Mouse (Mus musculus) heart, embryonic 16.5 days (tissue): Measurements from ENCODE around the gene Gm3646. TPM values are rescaled to one million over a fixed set of nuclear protein-coding genes. Genes with fewer than 3 reads are reported as not detected.

ENCODE experiments used
- ATAC-seq: fragments of 200-750 bp; cut with Nextera tagmentation; replicated peaks from 2 replicates; pipeline ENCODE4 v1.8.0; 2017; ENCODE audit warnings: moderate number of reproducible peaks; ENCODE audit not compliant: insufficient read depth, low FRiP score; ENCODE audit errors: extremely low read depth
- H3K27ac ChIP-seq: fragments of 300-500 bp; sonication (generic); 2 replicates; pipeline ENCODE4 v1.5.1; 2014; ENCODE audit warnings: mild to moderate bottlenecking, low read length, control low read depth, moderate library complexity
- H3K27me3 ChIP-seq: fragments of 300-500 bp; sonication (generic); 2 replicates; pipeline ENCODE4 v1.6.1; 2014; ENCODE audit warnings: low read length, mixed read lengths; ENCODE audit not compliant: control insufficient read depth, insufficient read depth
- H3K36me3 ChIP-seq: fragments of 300-500 bp; sonication (generic); 2 replicates; pipeline ENCODE4 v1.6.1; 2014; ENCODE audit not compliant: control insufficient read depth, insufficient read depth
- H3K4me1 ChIP-seq: fragments of 300-500 bp; sonication (generic); 2 replicates; pipeline ENCODE4 v1.6.1; 2014; ENCODE audit warnings: low read length, mixed read lengths; ENCODE audit not compliant: control insufficient read depth, insufficient read depth
- H3K4me2 ChIP-seq: fragments of 300-500 bp; sonication (generic); 2 replicates; pipeline ENCODE4 v1.6.1; 2014; ENCODE audit warnings: low read depth, mild to moderate bottlenecking, control low read depth, low read length
- H3K4me3 ChIP-seq: fragments of 300-500 bp; sonication (generic); 2 replicates; pipeline ENCODE4 v1.5.1; 2014; ENCODE audit warnings: mild to moderate bottlenecking, control low read depth, low read length
- H3K9ac ChIP-seq: fragments of 300-500 bp; sonication (generic); 2 replicates; pipeline ENCODE4 v1.6.1; 2014; ENCODE audit warnings: low read length, control low read depth
- H3K9me3 ChIP-seq: fragments of 300-500 bp; sonication (generic); replicated peaks from 2 replicates; pipeline ENCODE4 v1.6.1; 2016; ENCODE audit warnings: low read length; ENCODE audit not compliant: control insufficient read depth
- WGBS: fragments of 180-500 bp; shearing (Covaris S2); extraction: QIAGEN DNeasy Blood & Tissue Kit; methylation state at CpG from one replicate; pipeline ENCODE4 v1.1.7; 2014; 5-methylcytosine and 5-hydroxymethylcytosine counted together
- polyA plus RNA-seq: library from polyadenylated mRNA; unstranded; fragments of >200 nt; fragmentation: Nextera tagmentation; extraction: Ambion mirVana; gene quantifications from 2 replicates; pipeline ENCODE4 v1.2.1, GENCODE M21; 2015

Gm3646 gene
- polyA plus RNA-seq, 1 experiment from 2014 or later = 4.4 TPM

DNA sequence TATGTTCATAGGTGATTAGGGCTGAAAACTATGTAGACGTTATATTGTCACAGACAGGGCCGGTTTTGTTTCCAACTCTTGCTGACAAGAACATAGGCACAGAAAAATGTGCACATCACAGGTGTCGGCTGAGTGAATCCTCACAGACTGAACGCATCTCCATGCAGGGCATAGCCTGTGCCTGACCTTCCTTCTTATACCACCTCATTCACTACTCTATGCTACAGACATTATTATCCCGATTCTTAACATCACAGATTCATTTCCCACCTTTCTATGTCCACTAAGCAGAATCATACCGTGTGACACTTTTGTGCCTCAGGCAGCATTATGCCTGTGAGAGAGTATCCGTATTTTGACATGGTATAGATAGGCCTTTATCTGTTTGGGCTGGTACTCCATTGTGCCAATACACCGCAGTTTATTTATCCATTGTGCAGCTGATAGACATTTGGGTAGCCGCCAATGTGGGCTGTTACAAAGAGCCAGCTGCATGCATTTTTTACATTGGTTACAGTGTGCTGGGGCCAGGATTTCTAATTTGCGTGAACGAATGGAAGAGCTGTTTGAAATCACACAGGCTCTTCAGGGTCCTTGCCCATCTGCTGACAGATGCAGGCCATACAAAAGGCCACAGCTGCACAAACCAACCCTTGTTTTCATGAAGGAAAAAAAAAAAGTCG, 33.5 kb upstream of the Gm3646 start:
- Histone ChIP-seq H3K9me3 (no peaks in the 10 kb centered on the region), H3K4me1 (peaks cover 19% of the 10 kb centered on the region), H3K4me2 (0 out of 2 replicates have a peak overlapping the region, but pooled peaks have one; percentile 30), H3K4me3 (no peak overlapping the region), H3K27ac (peak overlapping the region; percentile 15), H3K36me3 (no peaks in the 10 kb centered on the region), H3K9ac (no peak overlapping the region), H3K27me3 (no peaks in the 10 kb centered on the region)
- WGBS = 43% methylated on average over 12 of the region's 12 CpGs
- peak; percentile 43 for ATAC-seq

DNA sequence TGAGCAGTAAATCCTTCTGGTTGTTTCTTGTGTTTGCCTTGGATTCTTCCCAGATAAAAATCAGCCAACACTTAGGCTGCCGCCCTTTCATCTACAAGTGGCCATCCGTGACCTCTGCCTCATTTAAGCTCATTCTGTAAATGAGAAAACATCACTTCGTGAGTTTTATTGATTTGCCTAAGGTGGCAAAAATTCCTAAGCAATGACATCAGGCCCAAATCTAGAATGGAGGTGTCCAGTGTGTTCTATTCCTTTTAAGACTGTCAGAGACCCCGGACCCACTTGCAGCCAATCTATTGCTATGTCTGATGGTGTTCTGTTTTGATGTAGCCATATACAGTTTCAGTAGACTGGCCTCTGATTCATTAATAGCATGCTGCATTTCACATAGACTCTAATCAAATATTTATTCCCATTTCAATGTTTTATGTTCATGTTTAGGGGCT, 26.5 kb upstream of the Gm3646 start:
- Histone ChIP-seq H3K4me1 (peaks cover 7% of the 10 kb centered on the region; the same call in 1 of the 2 replicates), H3K36me3 (no peaks in the 10 kb centered on the region), H3K4me3 (no peak overlapping the region), H3K4me2 (no peak overlapping the region), H3K9ac (no peak overlapping the region), H3K27me3 (no peaks in the 10 kb centered on the region), H3K9me3 (no peaks in the 10 kb centered on the region), H3K27ac (no peak overlapping the region)
- 63% methylated on average over 4 of the region's 4 CpGs for WGBS
- no peak for ATAC-seq

DNA sequence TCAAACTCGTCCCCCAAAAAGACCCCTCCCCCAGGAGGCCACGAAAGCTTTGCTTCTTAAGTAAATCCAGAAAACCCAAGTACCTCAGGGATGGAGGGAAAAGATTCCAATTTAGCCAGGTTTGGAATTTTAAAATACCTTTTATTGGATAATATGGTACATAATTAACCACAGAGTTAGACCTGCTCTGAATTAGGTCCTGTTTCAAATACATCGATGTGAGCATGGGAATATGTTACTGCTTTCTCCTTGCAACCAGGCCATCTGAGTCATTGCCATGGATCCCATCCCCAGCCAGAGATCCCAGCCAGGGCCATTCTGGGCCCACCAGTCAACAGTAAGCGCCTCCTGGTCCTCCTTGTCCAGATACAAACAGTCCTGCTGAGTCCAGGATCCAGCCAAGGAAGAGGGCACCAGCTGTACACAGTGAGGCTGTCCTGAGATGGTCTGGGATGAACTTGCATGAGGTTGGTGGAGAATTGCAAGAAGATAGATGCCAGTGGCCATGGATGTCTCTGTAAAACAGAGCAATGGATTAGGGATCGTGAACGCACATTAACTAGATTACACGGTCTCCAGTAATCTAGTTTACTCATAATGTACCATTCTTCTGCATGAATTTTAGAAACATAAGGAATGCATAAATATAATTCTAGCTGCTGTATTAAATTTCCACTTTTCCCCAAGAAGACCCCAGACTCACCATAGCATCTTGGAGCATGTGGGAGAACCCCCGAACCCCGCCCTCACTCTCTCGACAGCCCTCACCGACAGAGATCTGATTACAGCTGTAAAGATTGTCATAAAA, 25.9 kb upstream of the Gm3646 start:
- no peak for ATAC-seq
- WGBS = 86% methylated on average over 11 of the region's 11 CpGs

DNA sequence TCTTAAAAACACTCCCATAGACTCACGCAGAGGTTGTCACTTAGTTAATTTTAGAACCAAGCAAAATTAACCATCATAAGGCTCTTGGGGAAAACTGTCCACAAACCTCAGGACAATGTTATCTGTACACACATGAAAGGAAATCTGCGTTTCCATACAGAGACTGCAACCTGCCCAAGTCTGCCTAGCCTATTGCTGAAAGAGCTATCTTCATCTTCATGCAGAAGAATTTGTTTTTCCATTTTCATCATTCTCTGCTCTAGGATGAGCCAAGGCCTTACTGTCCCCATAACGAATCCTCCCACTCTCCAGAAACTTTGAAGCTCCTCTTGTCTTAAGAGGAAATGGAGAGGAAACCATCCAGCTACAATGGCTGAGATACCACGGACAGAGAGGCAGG, 19.8 kb upstream of the Gm3646 start:
- no peaks in the 10 kb centered on the region for H3K4me1 ChIP-seq
- H3K4me2 ChIP-seq = no peak overlapping the region
- ATAC-seq = no peak
- 48% methylated on average over 4 of the region's 4 CpGs for WGBS
- no peaks in the 10 kb centered on the region for H3K36me3 ChIP-seq
- no peaks in the 10 kb centered on the region for H3K27me3 ChIP-seq
- no peak overlapping the region for H3K27ac ChIP-seq
- no peak overlapping the region for H3K9ac ChIP-seq
- H3K9me3 ChIP-seq = no peaks in the 10 kb centered on the region
- no peak overlapping the region for H3K4me3 ChIP-seq

More for the DNA sequence above, 25.9 kb upstream of the Gm3646 start:
- Histone ChIP-seq H3K4me3 (no peak overlapping the region), H3K36me3 (no peaks in the 10 kb centered on the region), H3K9ac (no peak overlapping the region), H3K27ac (no peak overlapping the region), H3K4me1 (peaks cover 6% of the 10 kb centered on the region; the same call in 1 of the 2 replicates), H3K27me3 (no peaks in the 10 kb centered on the region), H3K4me2 (no peak overlapping the region), H3K9me3 (no peaks in the 10 kb centered on the region)

DNA sequence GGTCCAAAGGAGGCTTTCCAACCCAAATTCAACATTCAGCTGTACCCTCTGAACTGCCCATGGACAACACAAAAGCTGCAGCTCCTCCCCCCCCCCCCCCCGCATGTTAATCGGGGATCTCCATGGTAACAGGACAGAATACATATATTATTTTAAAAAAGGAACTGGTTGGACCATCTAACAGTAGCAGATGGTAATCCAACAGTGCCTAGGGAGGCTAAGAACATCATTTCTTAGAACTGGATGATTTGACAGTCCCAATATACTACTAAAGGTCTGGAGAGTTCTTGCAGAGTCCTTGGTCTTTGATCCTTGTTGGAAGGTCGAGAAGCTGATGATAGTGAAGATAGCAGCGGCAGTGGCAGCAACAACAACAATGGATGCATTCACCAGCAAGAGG, 19.1 kb upstream of the Gm3646 start:
- Histone ChIP-seq H3K27ac (no peak overlapping the region), H3K4me1 (no peaks in the 10 kb centered on the region), H3K9me3 (no peaks in the 10 kb centered on the region), H3K36me3 (no peaks in the 10 kb centered on the region), H3K9ac (no peak overlapping the region), H3K4me3 (no peak overlapping the region), H3K27me3 (no peaks in the 10 kb centered on the region), H3K4me2 (no peak overlapping the region)
- 49% methylated on average over 3 of the region's 4 CpGs for WGBS
- ATAC-seq = no peak

DNA sequence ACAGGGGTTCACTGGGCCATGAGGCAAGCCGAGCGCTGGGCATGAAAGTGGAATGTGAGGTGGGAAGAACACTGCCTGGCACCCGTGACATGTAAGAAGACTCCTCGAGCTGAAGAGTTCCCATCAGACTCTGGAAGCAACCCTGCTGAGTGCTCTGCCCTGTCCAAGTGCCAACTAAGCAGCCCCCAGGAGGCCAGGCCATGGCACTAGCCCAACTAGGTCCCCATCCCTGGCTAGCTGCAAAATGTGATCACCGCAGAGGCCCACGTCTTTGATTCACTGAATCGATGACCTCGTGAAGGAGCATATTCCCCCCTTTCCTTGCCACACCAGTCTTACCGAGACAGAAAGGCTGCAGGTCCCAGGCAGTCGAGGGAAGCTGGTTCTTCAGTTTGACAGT, 14.5 kb upstream of the Gm3646 start:
- 74% methylated on average over 10 of the region's 10 CpGs for WGBS
- Histone ChIP-seq H3K4me1 (no peaks in the 10 kb centered on the region), H3K4me3 (no peak overlapping the region), H3K4me2 (no peak overlapping the region), H3K9ac (no peak overlapping the region), H3K9me3 (no peaks in the 10 kb centered on the region), H3K27ac (no peak overlapping the region), H3K27me3 (no peaks in the 10 kb centered on the region), H3K36me3 (no peaks in the 10 kb centered on the region)
- ATAC-seq = no peak

DNA sequence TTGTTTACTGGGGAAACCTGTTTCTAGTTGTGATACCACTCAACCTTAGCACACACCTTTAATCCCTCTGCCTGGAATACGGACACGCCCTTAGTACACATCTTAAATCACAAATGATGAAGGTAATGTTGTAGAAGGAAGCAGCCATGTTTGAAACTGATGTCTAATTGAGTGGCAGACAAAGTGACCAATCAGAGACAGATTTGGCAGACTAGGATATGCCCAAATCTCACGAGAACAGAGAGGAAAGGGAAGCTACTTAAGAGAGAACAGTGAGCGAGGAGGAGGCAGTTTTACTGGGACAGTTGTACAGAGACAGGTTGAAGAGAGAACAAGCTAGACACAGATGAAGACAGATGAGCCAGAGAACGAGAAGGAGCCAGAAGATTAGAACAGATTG, 10.6 kb upstream of the Gm3646 start:
- Histone ChIP-seq H3K4me2 (no peak overlapping the region), H3K4me1 (peaks cover 4% of the 10 kb centered on the region; the same call in 1 of the 2 replicates), H3K9ac (no peak overlapping the region), H3K4me3 (no peak overlapping the region), H3K27ac (no peak overlapping the region), H3K27me3 (no peaks in the 10 kb centered on the region), H3K9me3 (no peaks in the 10 kb centered on the region), H3K36me3 (no peaks in the 10 kb centered on the region)
- WGBS = 85% methylated on average over 5 of the region's 5 CpGs
- ATAC-seq = no peak

DNA sequence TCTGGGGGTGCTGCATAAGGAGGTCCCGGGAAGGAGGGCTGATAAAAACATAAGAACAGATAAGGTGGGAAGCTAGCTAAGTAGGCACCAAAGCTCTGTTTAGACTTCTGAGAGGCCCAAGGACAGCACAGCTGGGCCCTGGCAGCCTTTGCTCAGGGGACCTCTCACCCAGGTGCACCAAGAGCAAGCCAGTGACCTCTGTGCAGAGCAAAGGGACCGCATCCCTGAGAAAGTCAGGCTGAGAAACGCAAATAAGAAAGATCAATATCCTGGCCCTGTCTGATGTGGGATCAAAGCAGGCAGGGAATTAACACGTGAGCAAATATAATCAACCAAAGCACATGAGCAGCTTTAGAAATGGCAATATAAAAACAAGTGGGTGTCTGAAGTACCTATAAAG, 7.9 kb upstream of the Gm3646 start:
- ATAC-seq = no peak
- Histone ChIP-seq H3K9me3 (no peaks in the 10 kb centered on the region), H3K36me3 (no peaks in the 10 kb centered on the region), H3K4me2 (no peak overlapping the region), H3K27ac (no peak overlapping the region), H3K27me3 (no peaks in the 10 kb centered on the region), H3K9ac (no peak overlapping the region; the same call in 1 of the 2 replicates), H3K4me1 (peaks cover 6% of the 10 kb centered on the region; the same call in 1 of the 2 replicates), H3K4me3 (no peak overlapping the region)
- WGBS = 63% methylated on average over 4 of the region's 4 CpGs

DNA sequence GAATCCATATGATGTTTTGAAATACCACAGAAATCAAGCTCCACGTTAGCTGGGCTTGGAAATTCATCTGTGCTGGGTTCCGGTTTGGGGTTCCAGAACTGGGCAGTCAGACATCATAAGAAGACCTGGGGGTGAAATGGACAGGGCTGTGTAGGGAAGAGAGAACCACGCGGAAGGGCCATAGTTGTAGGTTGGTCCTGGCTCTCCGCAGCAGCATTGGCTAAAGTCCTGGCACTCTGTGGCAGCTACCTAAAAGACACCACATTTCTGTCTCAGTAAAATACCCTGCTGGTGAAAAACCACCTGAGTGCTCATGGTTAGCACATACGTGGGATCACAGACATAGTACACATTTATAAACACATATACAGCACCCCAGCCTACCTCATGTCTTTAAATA, 343 bp downstream of the Gm3646 start:
- Histone ChIP-seq H3K9ac (peak overlapping the region; percentile 57), H3K9me3 (no peaks in the 10 kb centered on the region), H3K4me2 (peak overlapping the region; percentile 40), H3K27me3 (no peaks in the 10 kb centered on the region), H3K36me3 (no peaks in the 10 kb centered on the region), H3K4me1 (peaks cover 17% of the 10 kb centered on the region), H3K27ac (peak overlapping the region; percentile 91), H3K4me3 (peak overlapping the region; percentile 11)
- 72% methylated on average over 6 of the region's 6 CpGs for WGBS
- 0 out of 2 replicates have a peak, but pooled peaks have one; percentile 16 for ATAC-seq
